Comparison of ENCODE assay signal across 8 mouse cellular contexts in the genomic region with DNA sequence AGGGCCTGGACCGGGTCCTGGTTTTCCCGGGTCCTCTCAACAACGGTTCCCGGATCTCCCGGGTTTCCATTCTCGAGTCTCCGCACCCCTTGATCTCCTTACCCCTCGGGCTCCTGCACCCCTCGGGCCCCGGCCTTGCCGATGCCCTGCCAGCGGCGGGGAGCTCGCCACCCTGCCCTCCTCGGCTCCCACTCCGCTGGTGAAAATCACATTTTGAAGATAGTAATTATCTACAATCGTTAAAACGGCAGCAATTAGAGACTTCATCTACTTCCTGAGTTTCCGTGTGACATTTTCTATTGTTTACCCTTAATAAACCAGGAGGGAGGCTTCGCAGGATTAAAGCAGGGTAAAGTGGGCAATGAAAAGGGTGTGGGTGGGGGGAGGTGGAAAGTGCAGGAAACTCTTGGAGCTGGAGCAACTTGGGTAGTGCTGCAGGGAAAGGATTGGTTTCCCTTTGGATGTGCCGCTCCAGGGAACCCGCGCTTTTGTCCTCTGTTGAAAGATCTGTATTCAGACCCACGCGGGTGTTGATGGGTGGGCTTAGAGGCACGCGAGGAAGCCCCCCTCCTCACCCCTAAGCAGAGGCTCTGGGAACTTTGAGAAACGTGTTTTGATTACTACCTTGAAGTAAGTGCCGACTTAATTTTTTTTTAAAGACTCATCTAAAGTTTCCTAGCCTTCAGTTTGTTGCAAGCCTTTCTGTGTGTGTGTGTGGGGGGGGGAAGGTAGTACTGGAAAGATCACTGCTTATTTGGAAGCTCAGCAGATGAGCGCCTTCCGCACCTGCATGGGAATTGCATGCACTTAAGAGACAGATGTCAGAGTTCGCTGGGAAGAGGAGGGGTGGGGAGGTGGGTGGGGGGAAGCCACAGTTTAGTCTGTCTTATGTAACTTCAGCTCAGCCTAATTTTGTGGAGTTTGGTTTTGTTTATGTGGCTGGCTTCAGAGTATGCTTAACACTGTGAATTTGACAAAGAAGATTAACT. TPM values are rescaled to one million over a fixed set of nuclear protein-coding genes. Genes with fewer than 3 reads are reported as not detected.
DNase-seq lines count a peak whose midpoint lies in the region; ATAC-seq lines count a peak whose summit lies in the region.

No protein-coding gene starts in this region.

- peak overlapping the region; percentile 88 for H3K27ac ChIP-seq in forebrain, embryonic 15.5 days (replicated peaks)
- H3K27ac ChIP-seq in midbrain, embryonic 11.5 days (ENCODE audit: low read depth, low read length): peak overlapping the region; percentile 92

- H3K27me3 ChIP-seq in forebrain, embryonic 15.5 days: no peaks in the 10 kb centered on the region
- no peaks in the 10 kb centered on the region; the same call in 1 of the 2 replicates for H3K27me3 ChIP-seq in midbrain, embryonic 11.5 days (ENCODE audit: control insufficient read depth, insufficient read depth, low read length)

- no peaks in the 10 kb centered on the region for H3K36me3 ChIP-seq in forebrain, embryonic 15.5 days
- H3K36me3 ChIP-seq in midbrain, embryonic 11.5 days (ENCODE audit: control insufficient read depth, insufficient read depth, low read length): no peaks in the 10 kb centered on the region

- peak overlapping the region; percentile 90 for H3K4me2 ChIP-seq in forebrain, embryonic 15.5 days (replicated peaks)
- H3K4me2 ChIP-seq in midbrain, embryonic 11.5 days: peak overlapping the region; percentile 80

- no peak for ATAC-seq in cerebellum, adult (ENCODE audit: insufficient number of reproducible peaks, low FRiP score, low TSS enrichment)
- ATAC-seq in forebrain, embryonic 15.5 days (replicated peaks): peak; percentile 28
- ATAC-seq in midbrain, embryonic 11.5 days (ENCODE audit: low FRiP score): peak; percentile 48
- no peak for ATAC-seq in inflammation-experienced regulatory T-cells, adult 6 months

- DNase-seq in cerebellum, adult 11-12 months: peak; percentile 40
- peak; percentile 47 for DNase-seq in NIH3T3 (ENCODE audit: low read depth)
- DNase-seq in kidney, adult 9 months: peak; percentile 45
- DNase-seq in midbrain, embryonic 11.5 days (ENCODE audit: low spot score, missing footprints): no peak
- DNase-seq in ovary, adult 18-20 months (ENCODE audit: low spot score): no peak

- peaks cover 63% of the 10 kb centered on the region for H3K4me1 ChIP-seq in forebrain, embryonic 15.5 days
- H3K4me1 ChIP-seq in midbrain, embryonic 11.5 days (ENCODE audit: control insufficient read depth, insufficient read depth, low read length): peaks cover 41% of the 10 kb centered on the region

- H3K4me3 ChIP-seq in forebrain, embryonic 15.5 days: peak overlapping the region; percentile 75
- H3K4me3 ChIP-seq in midbrain, embryonic 11.5 days (ENCODE audit: low read depth, low read length): peak overlapping the region; percentile 89

- under 1% methylated on average over 32 of the region's 32 CpGs for WGBS in forebrain, embryonic 15.5 days
- under 1% methylated on average over 32 of the region's 32 CpGs for WGBS in midbrain, embryonic 11.5 days

- H3K9me3 ChIP-seq in forebrain, embryonic 15.5 days: no peaks in the 10 kb centered on the region
- no peaks in the 10 kb centered on the region for H3K9me3 ChIP-seq in midbrain, embryonic 11.5 days (ENCODE audit: control insufficient read depth, low read length)

- peak overlapping the region; percentile 77 for H3K9ac ChIP-seq in forebrain, embryonic 15.5 days (replicated peaks)
- H3K9ac ChIP-seq in midbrain, embryonic 11.5 days (ENCODE audit: low read length): peak overlapping the region; percentile 95

RNA-seq across cellular contexts. Expression of a gene that starts 1.2 kb away (rescaled TPM):
- 10.1 and 11.6 TPM in 2 replicates for polyA plus RNA-seq in forebrain, embryonic 15.5 days (2015; fragmentation: Nextera tagmentation; extraction: Ambion mirVana)
- polyA plus RNA-seq in midbrain, embryonic 11.5 days (2014; fragmentation: Nextera tagmentation; extraction: Ambion mirVana): 15.7 and 16.2 TPM in 2 replicates
- polyA plus RNA-seq in inflammation-experienced regulatory T-cells, adult 6 months (2017; shearing (Covaris generic)): under 1 TPM; 0.32 to 0.65 (median 0.47) TPM

Comparison
In these comparisons a context has a peak if more than half of its experiments do, and no peak if none do; other contexts are left out.
1. DNase-seq: peak in cerebellum, adult 11-12 months (single experiment), NIH3T3 (single experiment) and kidney, adult 9 months (single experiment); none in midbrain, embryonic 11.5 days (single experiment) and ovary, adult 18-20 months (single experiment).
2. ATAC-seq: peak in forebrain, embryonic 15.5 days (single experiment) and midbrain, embryonic 11.5 days (single experiment); none in cerebellum, adult (single experiment) and inflammation-experienced regulatory T-cells, adult 6 months (single experiment).